Mouse (Mus musculus): Measurements from ENCODE around the gene Map10.

GRCm38 (mm10) chr8:125692447-125692846 is 22.8 kb downstream of the Map10 start:
- TF ChIP-seq POLR2A (IDR thresholded peaks at IDR 0.05; ENCODE audit: control insufficient read depth, extremely low read depth, insufficient read depth, low read length, poor library complexity) (no peak), CTCF (IDR thresholded peaks at IDR 0.05; ENCODE audit: borderline replicate concordance, control insufficient read depth, extremely low read depth, insufficient read depth, low read length, poor library complexity) (no peak)

All from thymus, adult 2 months (tissue).